Mouse (Mus musculus): ENCODE measurements around the gene Kcnn1. TPM values are rescaled to one million over a fixed set of nuclear protein-coding genes. Genes with fewer than 3 reads are reported as not detected.

Kcnn1 gene
- total RNA-seq, 2 experiments from 2014 or later: 2.2 to 2.8 TPM

DNA sequence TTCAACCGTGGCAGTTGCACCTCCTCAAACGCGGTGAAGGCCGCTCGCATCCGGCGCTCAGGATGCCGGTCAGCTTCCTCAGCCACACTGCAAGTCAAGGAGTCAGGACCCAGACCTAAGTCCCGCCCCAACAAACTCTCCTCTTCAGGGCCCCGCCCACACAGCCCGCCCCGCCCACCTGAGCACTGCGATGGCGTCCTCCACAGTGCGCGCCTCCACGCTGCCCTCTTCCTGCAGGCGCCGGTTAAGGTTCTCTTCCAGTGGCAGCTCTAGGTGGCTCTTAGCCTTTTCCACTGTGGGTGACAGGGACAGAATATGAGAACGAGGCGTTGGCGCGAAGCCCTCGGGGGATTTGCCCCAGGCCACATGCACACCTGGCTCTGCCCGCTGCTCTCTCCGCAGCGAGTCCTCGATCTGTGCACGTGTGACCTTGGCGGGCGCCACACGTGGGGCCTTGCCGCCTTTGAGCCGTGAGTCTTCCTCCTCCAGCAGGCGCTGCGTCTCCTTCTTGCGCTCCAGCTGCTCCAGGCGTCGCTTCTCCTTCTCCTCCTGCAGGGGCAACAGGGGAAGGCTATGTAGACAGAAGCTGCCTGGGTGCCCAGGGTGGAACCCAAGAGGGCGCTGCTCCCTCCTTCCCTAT, 5.6 kb upstream of the Kcnn1 start:
- DNase-seq (ENCODE audit: low spot score in 2 of 2): peak in 1 of 2 experiments; percentile 25

DNA sequence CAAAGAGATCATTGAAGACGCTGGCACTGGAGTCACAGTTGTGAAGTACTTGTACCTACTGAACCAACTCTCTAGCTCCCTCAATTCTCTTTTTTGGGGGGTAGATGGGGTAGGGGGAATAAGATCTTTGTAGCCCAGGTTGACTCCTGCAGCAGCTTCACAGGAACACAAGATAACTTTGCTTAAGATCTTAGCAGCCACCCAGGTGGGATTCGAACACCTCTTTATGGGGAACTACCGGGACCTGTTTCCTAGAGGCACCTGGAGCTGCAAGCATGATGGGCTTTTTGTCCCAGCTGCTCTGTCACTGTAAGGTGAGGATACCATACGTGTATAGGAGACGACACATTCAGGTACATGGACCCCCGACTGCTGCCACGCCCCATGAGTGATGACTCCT, 3.5 kb upstream of the Kcnn1 start:
- DNase-seq (ENCODE audit: low spot score in 2 of 2): no peak

DNA sequence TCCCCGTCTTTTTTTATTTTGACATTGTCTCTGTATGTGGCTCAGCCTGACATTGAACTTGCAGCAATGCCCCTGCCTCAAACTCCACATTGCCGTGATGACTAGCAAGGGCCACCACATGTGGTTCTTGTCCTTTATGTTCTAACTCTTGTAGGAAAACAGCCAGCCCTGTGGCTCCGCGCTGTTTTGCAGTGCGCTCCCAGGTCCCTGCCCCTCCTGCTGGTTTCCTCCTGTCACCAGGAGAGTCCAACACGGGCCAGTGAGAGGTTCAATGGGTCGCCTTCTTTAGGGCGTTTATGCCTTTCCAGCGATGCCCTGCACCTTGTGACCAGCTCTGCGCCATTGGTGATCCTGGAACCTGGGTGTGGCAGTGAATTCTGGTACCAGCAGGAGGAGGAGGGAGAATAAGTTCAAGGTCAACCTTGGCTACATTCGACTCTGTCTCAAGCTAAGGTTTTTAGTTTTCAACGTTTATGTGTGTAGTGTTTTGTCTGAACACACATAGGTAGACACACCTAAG, 3.0 kb upstream of the Kcnn1 start:
- DNase-seq (ENCODE audit: low spot score in 2 of 2): no peak

DNA sequence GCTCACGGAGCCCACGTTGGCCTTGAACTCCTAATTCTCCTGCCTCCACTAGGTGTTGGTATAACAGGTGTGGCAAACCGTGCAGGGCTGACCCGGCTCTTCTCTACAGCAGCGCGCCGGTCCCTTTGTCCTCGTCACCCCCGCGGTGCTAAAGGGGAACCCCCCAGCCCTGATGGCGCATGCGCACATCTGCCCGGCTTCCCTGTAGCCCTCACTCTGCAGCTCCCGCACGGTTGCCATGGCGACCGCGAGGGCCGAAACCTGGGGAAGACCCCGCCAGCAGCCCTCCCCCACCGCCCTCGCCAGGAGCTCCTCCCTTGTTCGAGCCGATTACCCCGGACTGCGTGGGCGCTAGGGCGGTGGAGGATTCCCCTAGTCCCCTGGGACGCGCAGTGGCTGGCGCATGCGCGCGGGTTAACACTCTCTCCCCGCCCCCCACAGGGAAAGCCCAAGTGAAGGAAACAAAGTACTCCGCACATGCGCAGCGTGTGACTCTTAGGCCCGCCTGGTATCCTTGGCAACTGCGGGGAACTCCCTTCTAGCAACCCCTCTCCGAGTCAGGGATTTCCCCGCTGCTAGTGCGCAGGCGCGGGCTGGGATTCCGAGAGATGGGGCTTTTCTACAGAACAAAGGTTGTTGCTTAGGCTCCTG, 2.4 kb upstream of the Kcnn1 start:
- DNase-seq (ENCODE audit: low spot score in 2 of 2): peak; percentile 95 to 96

DNA sequence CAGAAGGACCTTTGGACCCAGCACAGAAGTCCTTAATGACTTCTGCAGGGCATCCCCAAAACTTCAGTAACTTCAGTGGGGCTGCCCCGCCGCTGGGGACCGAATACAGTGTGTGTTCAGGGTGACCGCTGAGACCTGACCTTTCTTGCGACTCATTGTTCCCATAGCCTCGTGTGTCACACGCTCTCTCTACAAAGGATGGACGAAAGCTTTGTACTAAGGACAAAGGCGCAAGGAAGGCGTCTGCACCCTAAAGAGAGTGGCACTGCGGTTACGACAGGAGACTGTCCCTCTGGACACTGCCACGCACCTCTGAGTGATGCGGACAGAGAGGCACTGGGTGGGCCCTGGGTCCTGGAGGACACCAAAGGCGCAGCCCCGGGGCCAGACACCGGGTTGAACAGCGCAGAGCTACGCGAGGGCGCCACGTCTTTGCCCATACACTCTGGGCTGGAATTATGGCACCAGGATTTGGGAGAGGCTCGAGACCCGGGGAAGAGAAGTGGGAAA, 1.7 kb upstream of the Kcnn1 start:
- peak in 1 of 2 experiments; percentile 44 for DNase-seq (ENCODE audit: low spot score in 2 of 2)

DNA sequence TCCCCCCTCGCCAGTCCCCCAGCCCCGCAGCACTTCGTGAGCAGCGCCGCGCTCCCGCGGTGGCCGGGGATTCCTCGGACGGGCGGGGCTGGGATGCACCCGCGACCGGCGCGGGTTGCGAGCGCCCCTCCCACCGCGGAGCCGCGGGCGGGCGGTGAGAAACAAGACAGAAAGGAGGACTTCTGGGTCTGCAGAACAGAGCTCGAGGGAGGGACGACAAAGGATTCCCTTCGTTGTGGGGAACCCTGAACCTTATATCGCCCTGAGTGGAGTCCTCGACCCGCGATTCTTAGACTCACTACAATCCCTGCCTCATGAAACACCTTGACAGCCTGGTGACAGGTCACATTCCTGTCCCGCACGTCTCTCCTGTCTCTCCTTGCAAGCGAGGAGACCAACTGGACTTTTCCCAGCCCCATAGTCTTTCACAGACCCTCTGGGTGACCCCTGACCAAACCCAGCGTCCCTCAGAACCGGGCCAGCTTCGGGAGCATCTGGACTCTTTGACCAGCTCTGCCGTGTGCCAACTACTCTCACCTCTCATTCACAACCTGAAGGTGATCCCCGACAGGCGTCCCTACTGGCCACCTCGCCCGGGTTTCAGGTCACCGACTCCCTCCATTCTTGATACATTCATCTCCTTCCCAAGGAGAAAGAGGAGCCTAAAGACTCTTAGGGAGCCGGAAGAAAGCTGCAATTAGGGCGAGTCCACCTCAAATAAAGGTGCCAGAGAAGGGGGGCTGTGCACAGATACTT, 1.1 kb upstream of the Kcnn1 start:
- DNase-seq (ENCODE audit: low spot score in 2 of 2): no peak

DNA sequence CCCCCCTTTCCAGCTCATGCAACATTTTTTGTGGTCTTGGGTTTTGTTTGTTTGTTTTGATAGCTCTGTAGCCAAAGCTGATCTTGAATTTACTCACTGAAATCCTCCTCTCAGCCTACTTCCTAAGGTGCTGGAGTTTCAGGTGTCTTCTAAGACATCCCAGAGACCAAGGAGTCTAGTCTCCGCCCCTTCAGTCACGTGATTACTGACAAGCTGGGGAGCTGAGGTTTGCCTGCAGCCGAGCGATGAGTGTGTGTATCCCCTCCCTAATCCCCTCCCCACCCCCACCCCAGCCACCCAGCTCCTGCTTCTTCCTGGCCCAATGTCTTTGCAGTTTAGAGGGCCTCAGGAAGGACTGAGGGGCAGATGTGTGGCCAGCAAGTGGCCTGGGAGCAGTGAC, 5.5 kb downstream of the Kcnn1 start:
- DNase-seq (ENCODE audit: low spot score in 2 of 2): no peak

DNA sequence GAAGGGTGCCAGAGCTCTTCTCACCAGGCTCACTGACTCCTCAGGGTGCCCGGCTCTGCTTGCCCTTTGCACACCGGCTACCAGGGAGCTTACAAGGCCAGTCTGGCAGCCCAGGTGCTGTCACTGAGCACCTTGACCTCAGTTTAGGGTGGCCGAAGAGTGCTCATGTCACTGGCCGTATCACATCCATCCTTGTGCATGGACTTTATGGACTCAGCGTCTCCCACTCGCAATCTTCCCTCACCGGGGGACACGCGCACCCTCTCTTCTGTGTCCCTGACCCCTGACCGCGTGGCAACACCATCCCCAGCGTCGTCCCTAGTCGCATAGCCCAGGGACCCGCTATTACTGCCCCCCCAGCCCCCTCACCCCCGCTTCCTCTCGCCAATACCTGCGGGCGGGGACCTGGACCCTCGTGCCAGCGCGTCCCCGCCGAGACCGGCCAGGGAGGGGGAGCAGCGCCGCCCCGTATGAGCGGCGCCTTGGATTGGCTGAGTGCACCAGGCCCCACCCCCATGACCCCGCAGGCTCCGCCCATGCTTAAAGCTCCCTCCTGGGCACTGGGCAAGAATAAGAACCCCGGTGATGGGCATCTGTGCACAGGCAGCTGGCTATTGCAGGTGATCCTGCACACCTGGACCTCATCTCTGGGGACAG, 6.4 kb downstream of the Kcnn1 start:
- peak; percentile 69 to 76 for DNase-seq (ENCODE audit: low spot score in 2 of 2)

DNA sequence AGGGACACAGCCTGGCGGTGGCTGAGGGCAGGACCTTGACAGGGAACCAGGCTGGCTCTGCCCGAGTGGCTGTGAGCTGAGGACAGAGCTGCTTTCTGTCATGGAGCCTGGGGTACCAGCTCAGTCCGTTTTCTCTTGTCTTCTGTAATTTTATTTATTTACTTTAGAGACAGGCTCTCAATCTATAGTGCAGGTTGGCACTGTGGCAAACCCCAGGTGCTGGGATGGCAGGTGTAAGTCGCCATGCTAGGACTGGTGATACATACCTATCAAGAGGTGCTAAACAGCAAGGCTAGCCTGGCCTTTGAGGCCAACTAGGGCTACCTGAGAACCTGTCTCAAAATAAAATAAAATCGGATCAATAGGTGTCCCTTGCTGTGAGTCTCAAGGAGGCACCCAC, 7.0 kb downstream of the Kcnn1 start:
- no peak for DNase-seq (ENCODE audit: low spot score in 2 of 2)

DNA sequence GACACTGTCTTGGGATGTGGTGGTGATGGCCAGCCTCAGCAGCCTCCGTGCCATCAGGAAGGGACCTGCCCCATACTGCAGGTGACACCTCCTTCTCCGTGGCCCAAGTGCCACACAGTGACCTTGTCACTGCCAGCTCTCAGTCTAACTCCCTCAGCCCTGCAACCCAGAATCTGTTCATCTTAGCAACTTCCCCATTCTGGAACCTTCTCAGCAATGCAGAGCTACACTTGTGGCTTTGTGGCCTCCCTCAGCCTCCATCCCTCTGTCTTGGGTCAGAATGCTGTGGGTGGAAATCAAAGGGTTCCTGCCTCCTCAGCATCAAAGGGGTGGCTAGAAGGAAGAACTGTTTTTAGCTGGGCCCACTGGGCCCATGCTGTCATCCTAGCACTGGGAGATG, 9.2 kb downstream of the Kcnn1 start:
- DNase-seq (ENCODE audit: low spot score in 2 of 2): no peak

DNA sequence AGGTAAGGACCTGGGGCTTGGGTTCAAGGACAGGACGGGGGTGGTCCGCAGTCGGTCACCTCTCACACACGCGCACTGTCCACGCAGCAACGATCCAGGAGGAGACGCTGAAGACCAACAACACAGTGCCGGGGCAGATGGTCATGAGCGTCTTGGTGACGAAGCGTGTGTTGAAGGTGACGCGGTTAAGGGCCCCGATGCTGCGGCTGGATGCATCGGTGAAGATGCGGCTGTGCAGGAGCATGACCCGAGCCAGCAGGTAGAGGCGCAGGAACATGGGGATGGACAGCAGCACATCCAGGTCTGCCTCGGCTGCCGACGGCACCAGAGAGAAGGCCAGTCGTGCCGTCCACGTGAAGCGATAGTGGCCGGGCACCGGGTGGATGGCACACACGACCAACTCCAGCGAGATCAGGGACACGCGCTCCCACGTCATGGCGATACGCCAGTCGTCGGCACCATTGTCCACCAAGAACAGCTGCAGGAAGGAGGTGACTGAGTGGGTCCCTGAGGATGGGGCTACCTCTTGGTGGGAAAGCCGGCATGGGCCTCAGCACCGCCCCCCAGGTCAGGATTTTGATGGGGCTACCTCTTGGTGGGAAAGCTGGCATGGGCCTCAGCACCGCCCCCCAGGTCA, 10.3 kb downstream of the Kcnn1 start:
- no peak for DNase-seq (ENCODE audit: low spot score in 2 of 2)

DNA sequence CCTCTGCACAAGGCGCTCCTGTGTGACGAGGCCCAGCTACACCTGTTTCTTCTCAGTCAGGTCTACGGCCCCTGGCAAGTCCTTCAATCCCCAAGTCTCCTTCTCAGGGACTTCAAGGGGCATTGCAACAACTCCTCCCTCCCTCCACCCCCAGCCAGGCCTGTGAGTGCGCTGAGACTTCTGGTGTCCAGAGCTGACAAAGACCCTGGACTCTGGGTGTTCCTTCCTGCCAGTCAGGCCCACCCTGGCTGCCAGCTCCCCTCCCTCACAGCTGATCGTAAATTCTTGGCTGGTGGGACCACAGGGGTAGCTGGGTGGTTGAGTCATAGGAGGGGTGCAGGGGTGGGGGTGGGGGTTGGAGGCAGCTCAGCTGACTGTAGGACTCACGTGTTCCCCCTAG, 11.2 kb downstream of the Kcnn1 start:
- DNase-seq (ENCODE audit: low spot score in 2 of 2): no peak

DNA sequence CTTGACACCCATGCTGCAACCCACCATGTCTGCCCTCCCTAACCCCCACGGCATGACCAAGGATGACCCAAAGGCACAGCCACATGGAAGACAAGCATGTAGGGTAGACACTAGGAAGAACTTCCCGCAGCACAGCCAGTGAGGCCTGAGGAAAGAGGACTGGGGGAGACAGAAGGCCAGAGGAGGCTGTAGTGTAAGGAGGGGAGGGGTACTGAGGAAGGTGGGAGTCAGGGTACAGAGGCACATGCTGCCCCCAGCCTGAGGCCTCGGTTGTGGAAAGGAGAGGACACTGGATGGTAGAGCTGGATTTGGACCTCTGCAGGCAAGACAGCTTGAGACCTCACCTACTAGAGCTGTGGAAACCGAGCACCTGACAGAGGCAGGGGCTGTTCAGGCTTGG, 12.1 kb downstream of the Kcnn1 start:
- no peak for DNase-seq (ENCODE audit: low spot score in 2 of 2)

DNA sequence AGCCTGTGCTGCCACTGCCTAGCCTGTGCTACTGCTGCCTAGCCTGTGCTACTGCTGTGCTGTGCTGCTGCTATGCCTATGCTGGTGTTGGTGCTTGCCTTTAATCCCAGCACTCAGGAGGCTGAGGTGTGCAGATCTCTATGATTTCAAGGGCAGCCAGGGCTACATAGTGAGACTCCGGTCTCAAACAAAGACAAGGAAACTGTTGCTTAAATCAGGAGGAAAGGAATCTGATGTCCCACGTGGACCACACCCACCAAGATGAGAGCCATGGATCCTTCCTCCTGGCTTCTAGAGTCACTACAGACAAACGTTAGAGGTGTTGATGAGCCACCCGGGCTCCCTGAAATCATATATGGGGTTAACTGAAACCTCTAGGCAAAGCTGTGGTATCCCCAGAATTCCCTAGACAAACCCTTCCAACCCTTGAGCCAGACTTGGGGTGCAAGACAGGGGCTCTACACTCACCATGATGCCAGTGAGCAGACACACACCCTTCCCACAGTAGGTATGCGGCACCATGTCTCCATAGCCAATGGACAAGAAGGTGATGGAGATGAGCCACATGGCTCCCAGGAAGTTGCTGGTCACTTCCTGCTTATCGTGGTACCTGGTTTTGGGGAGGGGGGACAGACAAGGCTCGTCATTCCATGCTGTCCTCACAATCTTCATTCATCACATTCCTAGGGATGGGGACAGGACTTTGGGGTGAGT, 12.8 kb downstream of the Kcnn1 start:
- DNase-seq (ENCODE audit: low spot score in 2 of 2): no peak

DNA sequence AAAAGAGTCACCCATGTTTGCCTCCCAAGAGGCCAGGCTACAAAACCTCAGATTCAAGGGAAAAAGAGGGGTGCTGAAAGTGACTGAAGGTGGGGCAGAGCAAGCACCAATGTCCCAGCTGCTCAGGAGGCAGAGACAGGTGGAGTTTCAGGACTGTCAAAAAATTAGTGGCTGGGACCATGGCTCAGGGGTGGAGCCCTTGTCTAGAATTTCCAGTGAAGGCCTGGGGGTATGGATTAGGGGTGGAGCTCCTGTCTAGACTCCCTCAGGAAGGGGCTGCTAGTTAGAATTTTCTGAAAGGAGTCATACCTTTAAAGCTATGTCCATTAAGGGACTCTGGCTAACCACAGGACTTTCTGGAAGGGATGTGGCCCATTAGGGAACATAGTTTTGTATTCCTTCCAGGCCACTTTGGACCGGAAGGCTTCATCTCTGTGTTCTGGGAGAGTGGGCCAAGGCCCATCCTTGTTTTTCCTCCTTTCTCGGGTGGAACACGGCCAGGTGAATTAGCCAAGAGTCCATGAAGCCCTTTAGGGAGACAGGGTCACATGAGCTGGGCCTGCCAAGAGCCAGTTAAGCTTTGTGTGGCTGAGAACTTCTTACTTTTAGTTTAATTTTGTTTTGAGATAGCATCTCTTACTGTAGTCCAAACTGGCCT, 13.6 kb downstream of the Kcnn1 start:
- DNase-seq (ENCODE audit: low spot score in 2 of 2): no peak

DNA sequence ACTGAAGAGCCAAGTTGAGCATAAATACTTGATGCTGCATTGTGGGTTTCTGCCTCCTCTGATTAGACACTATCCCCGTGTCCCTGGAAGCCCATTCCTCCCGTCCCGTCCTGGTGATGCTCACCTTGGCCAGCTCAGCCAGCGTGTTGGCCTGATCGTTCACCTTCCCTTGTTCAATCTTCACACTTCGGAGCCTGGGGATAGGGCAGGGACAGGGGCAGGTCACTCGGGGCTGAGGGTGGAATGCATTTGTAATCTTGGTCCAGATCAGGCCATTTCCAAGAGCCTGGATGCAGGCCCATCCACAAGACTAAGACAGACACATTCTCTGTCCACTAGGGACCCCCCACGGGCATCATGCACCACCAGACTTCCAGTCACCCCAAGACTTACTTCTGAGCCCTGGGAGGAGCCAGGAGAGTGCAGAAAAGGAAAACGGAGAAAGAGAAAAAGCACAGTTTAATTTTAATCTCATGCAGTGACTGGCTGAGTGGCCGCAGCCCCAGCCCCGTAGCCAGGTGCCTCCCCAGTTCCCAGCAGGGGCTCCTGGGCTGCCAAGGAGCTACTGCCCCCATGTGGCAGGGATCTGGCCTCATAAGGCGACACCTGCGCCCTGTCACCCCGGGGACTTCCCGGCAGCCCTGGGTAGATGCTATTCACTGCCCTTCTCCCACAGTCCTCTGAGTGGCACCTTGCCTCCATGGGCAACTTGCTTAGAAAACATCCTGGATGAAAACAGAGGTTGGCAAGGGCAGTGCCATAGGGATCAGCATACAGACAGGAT, 16.5 kb downstream of the Kcnn1 start:
- DNase-seq (ENCODE audit: low spot score in 2 of 2): no peak

DNA sequence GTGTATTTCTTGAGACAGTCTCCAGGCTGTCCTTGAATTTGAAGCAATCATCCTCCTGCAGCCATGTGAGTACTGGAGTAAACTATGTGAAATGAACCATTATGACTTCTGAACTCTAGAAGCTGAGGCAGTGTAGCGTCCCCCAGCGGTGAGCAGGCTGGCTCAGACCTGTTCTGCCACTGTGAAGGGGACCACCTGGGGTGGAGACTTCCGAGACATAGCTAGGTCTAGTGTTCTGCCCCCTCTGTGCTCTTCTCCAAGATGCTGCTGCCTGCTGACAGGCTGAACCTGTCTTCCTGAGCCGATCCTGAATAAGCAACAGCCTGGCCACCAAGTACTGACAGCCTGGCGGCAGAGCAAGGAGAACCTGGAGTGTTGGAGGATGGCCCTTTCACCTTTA, 17.9 kb downstream of the Kcnn1 start:
- DNase-seq (ENCODE audit: low spot score in 2 of 2): no peak

DNA sequence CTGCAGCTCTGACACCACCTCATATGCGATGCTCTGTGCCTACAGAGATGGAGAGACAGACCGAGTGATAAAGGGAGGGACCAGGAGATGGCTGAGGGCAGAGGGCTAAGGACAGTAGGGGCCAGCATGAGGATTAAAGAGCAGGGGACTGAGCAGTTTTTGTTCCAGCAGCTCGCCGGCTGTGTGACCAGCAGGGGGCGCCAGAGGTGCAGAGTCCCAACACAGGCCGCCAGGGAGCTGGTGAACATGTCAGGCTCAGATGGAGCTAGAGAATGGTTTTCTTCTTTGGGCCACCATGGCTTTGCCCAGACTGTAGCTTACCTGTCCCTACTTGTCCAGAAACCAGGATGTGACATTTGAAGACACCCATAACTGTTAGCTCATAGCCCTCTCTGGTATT, 18.5 kb downstream of the Kcnn1 start:
- peak; percentile 91 to 96 for DNase-seq (ENCODE audit: low spot score in 2 of 2)

DNA sequence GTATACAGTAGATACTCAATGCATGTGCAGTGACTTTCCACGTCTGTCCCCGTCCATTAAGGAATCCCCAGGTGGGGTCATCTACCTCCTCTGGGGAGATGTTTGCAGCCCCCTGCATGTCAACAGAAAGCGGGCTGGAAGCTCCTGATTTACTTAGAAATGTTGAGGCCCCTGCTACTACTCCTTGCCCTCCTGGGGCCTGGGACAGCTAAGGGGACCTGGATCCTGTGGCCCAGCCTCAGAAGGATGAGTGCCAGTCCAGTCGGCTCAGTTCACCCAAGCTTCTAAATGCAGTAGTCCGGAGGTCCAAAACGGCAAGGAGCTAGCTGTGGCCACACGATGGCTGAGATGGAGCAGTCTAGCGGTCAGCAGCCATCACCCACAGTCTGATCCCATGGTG, 19.1 kb downstream of the Kcnn1 start:
- DNase-seq (ENCODE audit: low spot score in 2 of 2): no peak
